Mouse (Mus musculus): ENCODE results near the gene Pcyox1.
"Not testable (repeated sequence)": the region's sequence is repeated elsewhere in the genome, so short reads cannot be mapped to it uniquely, and the experiment has no call there.

Pcyox1 gene

GRCm38 (mm10) chr6:86365371-86366124, 31.4 kb downstream of the Pcyox1 start, which contains the start of gene Fam136a:
Gene Fam136a, plus strand, starts transcription at chr6:86365646.
- DNase-seq: peak; percentile 95

GRCm38 (mm10) chr6:86364442-86365141, 32.4 kb downstream of the Pcyox1 start:
- DNase-seq: peak; percentile 79

DNA sequence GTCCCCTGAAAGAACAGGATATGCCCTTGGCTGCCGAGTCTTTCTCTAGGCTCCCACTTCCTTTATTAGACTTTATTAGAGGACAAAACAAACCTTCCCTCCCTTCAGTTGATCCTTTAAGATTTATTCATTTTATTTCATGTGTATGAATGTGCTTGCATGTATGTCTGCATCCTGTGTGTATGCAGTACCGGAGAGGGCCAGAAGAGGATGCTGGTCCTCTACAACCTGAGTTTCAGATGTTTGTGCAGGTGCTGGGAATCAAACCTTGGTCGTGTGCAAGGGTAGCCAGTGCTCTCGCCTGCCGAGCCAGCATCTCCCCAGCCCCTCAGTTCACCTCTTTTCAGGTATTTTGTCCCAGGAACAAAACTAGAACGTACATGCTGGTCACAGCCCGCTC, 35.6 kb downstream of the Pcyox1 start:
- DNase-seq: no peak

GRCm38 (mm10) chr6:86360691-86361090, 36.3 kb downstream of the Pcyox1 start:
- peak; percentile 84 for DNase-seq

GRCm38 (mm10) chr6:86356956-86357355, 40.0 kb downstream of the Pcyox1 start:
- no peak for DNase-seq

DNA sequence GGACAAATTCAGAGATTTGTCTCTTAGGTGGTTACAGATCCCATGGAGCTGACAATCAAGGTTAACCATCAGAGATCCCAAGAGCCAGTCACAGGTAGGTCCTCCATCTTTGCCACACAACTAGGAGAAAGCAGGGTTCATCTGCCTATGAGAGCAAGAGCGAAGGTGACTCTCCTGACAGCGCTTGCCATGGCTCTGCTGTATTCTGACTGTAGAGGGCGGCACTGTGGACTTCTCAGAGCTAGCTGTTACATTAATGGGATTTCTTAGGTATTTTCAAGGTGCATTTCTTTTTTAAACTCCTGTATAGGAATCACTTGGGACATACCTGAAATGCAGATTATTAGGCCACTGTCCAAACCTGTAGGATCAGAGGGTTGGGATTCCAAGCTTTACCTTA, 42.0 kb downstream of the Pcyox1 start:
- DNase-seq: no peak

- peak; percentile 31 for DNase-seq
Observed at GRCm38 (mm10) chr6:86349257-86349656, 47.7 kb downstream of the Pcyox1 start.

DNA sequence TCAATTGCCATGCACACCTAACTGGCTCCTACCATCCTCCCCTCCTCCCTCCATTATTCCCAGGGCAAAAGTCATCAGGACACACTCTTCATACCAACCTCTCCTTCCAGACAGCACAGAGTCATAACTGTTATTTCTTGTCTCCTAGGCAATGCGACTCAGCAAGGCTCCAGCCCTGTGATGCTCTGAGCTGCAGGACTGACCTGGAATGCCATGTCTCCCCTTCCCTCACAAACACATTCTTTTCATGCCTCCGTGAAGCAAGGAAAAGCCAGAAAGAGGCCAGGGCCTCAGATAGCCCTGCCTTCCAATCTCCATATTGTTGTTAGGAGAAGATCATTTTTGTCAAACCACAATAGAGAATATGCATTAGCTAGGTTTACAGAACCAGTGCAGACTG, 50.9 kb downstream of the Pcyox1 start:
- DNase-seq: no peak

DNA sequence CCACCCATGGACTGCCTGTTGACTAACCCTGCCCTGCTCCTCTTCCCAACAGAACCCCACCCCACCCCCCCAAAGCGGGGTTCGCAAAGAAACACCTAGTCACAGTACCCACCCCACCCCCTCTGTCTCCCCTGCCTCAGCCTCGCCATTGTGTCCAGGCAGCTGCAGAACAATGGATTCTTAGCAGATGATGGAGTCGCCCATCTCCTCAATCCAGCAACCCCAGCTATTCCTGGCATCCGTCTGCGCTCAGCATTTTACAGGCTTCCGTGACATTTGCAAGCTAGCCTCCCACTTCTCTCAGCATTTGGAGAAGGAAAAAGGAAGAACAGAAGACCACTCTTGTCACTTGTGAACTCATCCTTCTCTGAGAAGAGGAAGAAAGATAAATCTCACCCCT, 53.3 kb downstream of the Pcyox1 start:
- DNase-seq: no peak

GRCm38 (mm10) chr6:86336340-86336739, 60.6 kb downstream of the Pcyox1 start:
- not testable (repeated sequence) for DNase-seq
